Mouse (Mus musculus) urinary bladder, postnatal 4 days (tissue): ENCODE measurements around the gene Arhgap19.

Experiments
- DNase-seq, 2 experiments: peaks; one replicate each; pipeline ENCODE4 v3.0.0; 2021 to 2022; ENCODE audit warnings: low spot score in 2 of 2

Gene Arhgap19

GRCm38 (mm10) chr19:41743396-41743795 lies 58.5 kb downstream of the Arhgap19 start, which contains the start of gene Slit1:
Gene Slit1, minus strand, starts transcription at chr19:41743665.
- DNase-seq: no peak

- DNase-seq: no peak
Observed at GRCm38 (mm10) chr19:41738896-41739295, 63.0 kb downstream of the Arhgap19 start.

GRCm38 (mm10) chr19:41738429-41738805 lies 63.4 kb downstream of the Arhgap19 start:
- DNase-seq: no peak

GRCm38 (mm10) chr19:41737657-41738428 lies 64.0 kb downstream of the Arhgap19 start:
- DNase-seq: no peak

GRCm38 (mm10) chr19:41734685-41735084 lies 67.2 kb downstream of the Arhgap19 start:
- no peak for DNase-seq

GRCm38 (mm10) chr19:41725491-41725890 lies 76.4 kb downstream of the Arhgap19 start:
- DNase-seq: no peak

- DNase-seq: no peak
Observed at GRCm38 (mm10) chr19:41724831-41725470, 76.9 kb downstream of the Arhgap19 start.

- DNase-seq: no peak
Observed at GRCm38 (mm10) chr19:41723337-41723736, 78.5 kb downstream of the Arhgap19 start.

- DNase-seq: no peak
Observed at GRCm38 (mm10) chr19:41719436-41719835, 82.4 kb downstream of the Arhgap19 start.
